Mouse (Mus musculus) C2C12 (cell line): ENCODE results near the gene Zswim5. TPM values are rescaled to one million over a fixed set of nuclear protein-coding genes. Genes with fewer than 3 reads are reported as not detected.

ENCODE experiments used
- H3K27me3 ChIP-seq: one replicate; pipeline ENCODE4 v1.6.1; 2011; ENCODE audit not compliant: control insufficient read depth, insufficient read depth, insufficient read length
- H3K36me3 ChIP-seq: one replicate; pipeline ENCODE4 v1.6.1; 2011; ENCODE audit not compliant: control insufficient read depth, insufficient read depth
- H3K4me3 ChIP-seq: one replicate; pipeline ENCODE4 v1.5.1; 2011; ENCODE audit warnings: mild to moderate bottlenecking, control low read depth; ENCODE audit not compliant: poor library complexity, insufficient read depth, severe bottlenecking
- H3K79me2 ChIP-seq: one replicate; pipeline ENCODE4 v1.6.1; 2011; ENCODE audit not compliant: control insufficient read depth, insufficient read depth
- H3K79me3 ChIP-seq: one replicate; pipeline ENCODE4 v1.6.1; 2011; ENCODE audit warnings: low read depth, control low read depth
- H3ac ChIP-seq: one replicate; pipeline ENCODE3; 2011; ENCODE audit warnings: low read depth; ENCODE audit not compliant: control insufficient read depth, insufficient read length
- CEBPB ChIP-seq: IDR thresholded peaks from one replicate; pipeline ENCODE4 v1.6.1; 2011; ENCODE audit warnings: low read depth, mild to moderate bottlenecking, control low read depth, moderate library complexity
- CTCF ChIP-seq: IDR thresholded peaks from one replicate; pipeline ENCODE4 v1.5.1; 2011; ENCODE audit not compliant: control insufficient read depth, insufficient read depth, insufficient read length
- FOSL1 ChIP-seq: IDR thresholded peaks from one replicate; pipeline ENCODE4 v1.8.0; 2011; ENCODE audit warnings: mild to moderate bottlenecking, low read length; ENCODE audit not compliant: poor library complexity, insufficient read depth, severe bottlenecking
- MAX ChIP-seq: IDR thresholded peaks from one replicate; pipeline ENCODE4 v1.6.1; 2011; ENCODE audit warnings: mild to moderate bottlenecking, control low read depth
- MYOD1 ChIP-seq: IDR thresholded peaks from one replicate; pipeline ENCODE4 v1.6.1; 2011; ENCODE audit warnings: low read depth; ENCODE audit not compliant: control insufficient read depth, insufficient read length
- MYOG ChIP-seq: IDR thresholded peaks from one replicate; pipeline ENCODE4 v1.6.1; 2011; ENCODE audit not compliant: control insufficient read depth, insufficient read length; ENCODE audit errors: extremely low read depth
- USF1 ChIP-seq: IDR thresholded peaks from one replicate; pipeline ENCODE4 v1.6.1; 2011; ENCODE audit warnings: low read depth, mild to moderate bottlenecking, control low read depth, moderate library complexity
- polyA plus RNA-seq: library from polyadenylated mRNA; unstranded; fragments of >200 nt; fragmentation: generic; extraction: Trizol; gene quantifications from one replicate; pipeline ENCODE4 v1.2.1, GENCODE M21; 2012; ENCODE audit warnings: missing spikeins

The Zswim5 gene
- polyA plus RNA-seq, 1 experiment: 0.01 TPM

DNA sequence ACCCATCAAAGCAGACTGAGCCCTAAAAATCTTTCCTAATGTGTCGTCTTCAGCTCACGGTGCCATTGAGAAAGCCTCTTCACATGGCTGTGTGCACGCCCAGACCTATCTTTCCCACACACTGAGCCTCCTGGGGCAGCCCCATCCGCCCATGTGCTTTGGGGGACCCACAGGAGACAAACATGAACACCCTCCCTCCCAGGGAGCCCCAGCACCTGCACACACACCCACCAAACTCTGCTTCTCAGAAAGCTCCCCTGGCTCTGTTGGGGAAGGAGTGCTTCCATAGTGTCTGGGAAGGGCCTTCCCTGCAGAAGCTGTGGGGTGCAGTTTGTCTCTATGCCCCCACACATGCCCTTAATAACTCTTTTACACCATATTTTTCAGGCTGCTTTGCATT lies 127.5 kb downstream of the Zswim5 start:
- H3K36me3 ChIP-seq: peaks cover 11% of the 10 kb centered on the region
- H3K79me2 ChIP-seq: no peaks in the 10 kb centered on the region
- TF ChIP-seq CEBPB (no peak), MYOG (no peak), USF1 (no peak), MAX (no peak), CTCF (no peak), FOSL1 (no peak), MYOD1 (no peak)
- no peaks in the 10 kb centered on the region for H3K27me3 ChIP-seq
- no peak overlapping the region for H3K4me3 ChIP-seq
- H3ac ChIP-seq: no peak overlapping the region
- no peaks in the 10 kb centered on the region for H3K79me3 ChIP-seq

DNA sequence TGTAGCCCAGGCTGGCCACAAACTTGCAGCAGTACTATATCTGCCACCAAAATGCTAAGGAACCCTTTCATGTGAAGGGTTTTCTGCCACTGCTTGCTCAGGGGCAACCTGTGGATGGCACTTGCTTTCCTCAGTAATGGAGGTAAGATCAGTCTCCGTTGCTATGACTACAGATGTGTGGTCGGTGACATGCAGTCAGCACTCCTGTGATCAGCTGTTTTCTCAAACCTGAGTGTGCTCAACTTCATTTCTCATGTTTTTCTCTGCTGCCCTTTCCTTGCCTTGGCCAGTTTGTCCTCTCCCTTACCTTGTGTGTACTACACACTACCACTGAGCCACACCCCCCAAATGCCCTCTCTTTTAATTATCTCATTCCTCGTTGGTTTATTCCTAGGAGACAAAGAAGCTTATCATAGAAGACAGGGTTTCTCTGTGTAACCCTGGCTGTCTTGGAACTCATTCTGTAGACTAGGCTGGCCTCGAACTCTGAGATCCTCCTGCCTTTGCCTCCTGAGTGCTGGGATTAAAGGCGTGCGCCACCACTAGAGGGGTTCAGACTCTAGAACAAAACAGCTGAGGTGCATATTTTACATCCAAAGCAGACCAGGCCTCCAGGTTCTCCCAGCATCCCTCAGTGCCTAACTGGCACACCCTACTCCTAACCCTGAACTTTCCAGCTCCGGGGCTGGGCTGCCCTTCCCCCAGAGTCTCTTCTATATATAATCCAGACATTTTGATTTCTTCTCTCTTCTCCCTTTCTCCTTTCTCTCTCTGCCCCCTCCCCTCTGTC lies 128.6 kb downstream of the Zswim5 start:
- Histone ChIP-seq H3K79me3 (no peaks in the 10 kb centered on the region), H3K27me3 (no peaks in the 10 kb centered on the region), H3K4me3 (no peak overlapping the region), H3K79me2 (no peaks in the 10 kb centered on the region), H3K36me3 (peaks cover 11% of the 10 kb centered on the region), H3ac (no peak overlapping the region)
- no peak for TF ChIP-seq USF1
- TF ChIP-seq MAX: no peak
- no peak for TF ChIP-seq FOSL1
- no peak for TF ChIP-seq CTCF
- TF ChIP-seq MYOD1: no peak
- no peak for TF ChIP-seq MYOG
- TF ChIP-seq CEBPB: no peak

GRCm38 (mm10) chr4:117007058-117007457 lies 129.9 kb downstream of the Zswim5 start:
- Histone ChIP-seq H3K79me2 (no peaks in the 10 kb centered on the region), H3K27me3 (no peaks in the 10 kb centered on the region), H3K36me3 (peaks cover 11% of the 10 kb centered on the region), H3K79me3 (no peaks in the 10 kb centered on the region), H3K4me3 (no peak overlapping the region), H3ac (no peak overlapping the region)
- no peak for TF ChIP-seq MAX
- no peak for TF ChIP-seq CEBPB
- no peak for TF ChIP-seq MYOD1
- TF ChIP-seq USF1: no peak
- no peak for TF ChIP-seq FOSL1

DNA sequence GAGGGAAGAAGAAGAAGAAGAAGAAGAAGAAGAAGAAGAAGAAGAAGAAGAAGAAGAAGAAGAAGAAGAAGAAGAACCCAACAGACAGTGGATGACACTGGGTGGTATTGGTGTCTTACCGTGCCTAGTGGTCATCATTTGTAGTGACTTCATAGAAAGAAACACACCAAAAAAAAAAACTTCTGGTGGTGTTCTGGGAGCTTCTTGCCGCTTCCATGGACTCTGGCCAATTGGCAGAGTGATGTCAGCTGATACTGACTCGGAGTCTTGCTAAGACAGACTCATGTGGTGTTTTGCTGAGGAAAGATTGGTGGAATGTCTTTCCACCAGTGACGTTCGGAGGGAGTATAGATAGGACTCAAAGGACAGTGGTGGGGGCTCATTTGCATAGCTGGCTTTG lies 133.1 kb downstream of the Zswim5 start:
- no peaks in the 10 kb centered on the region for H3K27me3 ChIP-seq
- no peaks in the 10 kb centered on the region for H3K79me3 ChIP-seq
- H3K36me3 ChIP-seq: no peaks in the 10 kb centered on the region
- no peak for TF ChIP-seq CEBPB
- TF ChIP-seq FOSL1: no peak
- no peak for TF ChIP-seq MAX
- TF ChIP-seq MYOD1: no peak
- TF ChIP-seq USF1: no peak
- no peak for TF ChIP-seq CTCF
- no peak for TF ChIP-seq MYOG
- H3K4me3 ChIP-seq: no peak overlapping the region
- no peak overlapping the region for H3ac ChIP-seq
- no peaks in the 10 kb centered on the region for H3K79me2 ChIP-seq

GRCm38 (mm10) chr4:117013596-117013995 lies 136.4 kb downstream of the Zswim5 start:
- Histone ChIP-seq H3K27me3 (no peaks in the 10 kb centered on the region), H3K79me2 (no peaks in the 10 kb centered on the region), H3K4me3 (no peak overlapping the region), H3K79me3 (no peaks in the 10 kb centered on the region), H3K36me3 (no peaks in the 10 kb centered on the region), H3ac (no peak overlapping the region)
- no peak for TF ChIP-seq FOSL1
- no peak for TF ChIP-seq MAX
- TF ChIP-seq CTCF: no peak
- no peak for TF ChIP-seq CEBPB
- no peak for TF ChIP-seq USF1
- no peak for TF ChIP-seq MYOD1
- no peak for TF ChIP-seq MYOG
